ENCODE assay signal across 22 mouse cellular contexts in genomic region chr9:108251877-108252276, GRCm38 (mm10). TPM values are rescaled to one million over a fixed set of nuclear protein-coding genes. Genes with fewer than 3 reads are reported as not detected.
DNase-seq lines count a peak whose midpoint lies in the region; ATAC-seq and TF ChIP-seq lines count a peak whose summit lies in the region.
"Had no signal": no experiment of that assay in that cellular context is flagged by ENCODE, and none has a peak within 500 bp of the region (broad histone marks: within the 10 kb centered on the region; RNA-seq: fewer than 3 reads in every experiment).

No protein-coding gene starts in this region.

- H3K36me3 ChIP-seq in lung, postnatal 0 days (ENCODE audit: insufficient read depth, low read length) = peaks cover 3% of the 10 kb centered on the region; the same call in 1 of the 2 replicates

- no peak overlapping the region for H3K4me3 ChIP-seq in lung, postnatal 0 days (ENCODE audit: low read depth, low read length)
- H3K4me3 ChIP-seq: forebrain, embryonic 10.5 days; heart, embryonic 15.5 days; hindbrain, embryonic 13.5 days; limb, embryonic 10.5 days; midbrain, embryonic 10.5 days had no signal

- no peaks in the 10 kb centered on the region for H3K4me1 ChIP-seq in lung, postnatal 0 days (ENCODE audit: insufficient read depth, low read depth, low read length)
- H3K4me1 ChIP-seq: forebrain, embryonic 10.5 days; hindbrain, embryonic 13.5 days; limb, embryonic 10.5 days; midbrain, embryonic 10.5 days had no signal

- no peak overlapping the region for H3K27ac ChIP-seq in lung, postnatal 0 days (ENCODE audit: low read length)
- H3K27ac ChIP-seq: forebrain, embryonic 10.5 days; heart, embryonic 15.5 days; hindbrain, embryonic 13.5 days; kidney, postnatal 0 days; limb, embryonic 10.5 days; midbrain, embryonic 10.5 days; stomach, postnatal 0 days had no signal

- no peaks in the 10 kb centered on the region for H3K27me3 ChIP-seq in lung, postnatal 0 days (replicated peaks; ENCODE audit: insufficient read depth, low read length)
- H3K27me3 ChIP-seq: heart, embryonic 15.5 days; hindbrain, embryonic 13.5 days had no signal

- no peaks in the 10 kb centered on the region for H3K9me3 ChIP-seq in lung, postnatal 0 days (ENCODE audit: low read length)
- H3K9me3 ChIP-seq: forebrain, embryonic 10.5 days; heart, embryonic 15.5 days; hindbrain, embryonic 13.5 days; limb, embryonic 10.5 days; midbrain, embryonic 10.5 days had no signal

- H3K9ac ChIP-seq in lung, postnatal 0 days (replicated peaks; ENCODE audit: low read depth) = no peak overlapping the region
- H3K9ac ChIP-seq: heart, embryonic 15.5 days; hindbrain, embryonic 13.5 days had no signal

- TF ChIP-seq EP300 in lung, postnatal 0 days (IDR thresholded peaks at IDR 0.05) = no peak

- intact Hi-C loops in gastrocnemius, postnatal 14 days (cut with DNase I; ENCODE audit: low total_unique reads) = no loop called here

- 81% methylated on average over 6 of the region's 6 CpGs for WGBS in lung, postnatal 0 days

- DNase-seq in gastrocnemius, adult 18-20 months (ENCODE audit: low spot score) = peak; percentile 70
- DNase-seq in gastrocnemius, postnatal 4 days (ENCODE audit: low spot score in 2 of 2) = no peak
- DNase-seq in lung, postnatal 36 days = peak; percentile 34
- DNase-seq in lung, postnatal 0 days (ENCODE audit: low spot score) = no peak
- DNase-seq in gastrocnemius, postnatal 14 days = peak; percentile 58
- DNase-seq in skeletal muscle tissue, adult 2 months (ENCODE audit: low read depth, low spot score) = peak; percentile 61
- DNase-seq in frontal cortex, postnatal 14 days (ENCODE audit: low spot score in 2 of 2) = no peak
- DNase-seq in spleen, postnatal 4 days (ENCODE audit: low spot score in 2 of 2) = no peak
- DNase-seq: cerebellum, adult 9-11 months; kidney, adult 2 months; right cerebral cortex, adult 18-20 months; thymus, adult 2 months; thymus, postnatal 4 days had no signal

- TF ChIP-seq CTCF in lung, postnatal 0 days (IDR thresholded peaks at IDR 0.05) = no peak

- no peak overlapping the region for H3K4me2 ChIP-seq in lung, postnatal 0 days (replicated peaks; ENCODE audit: low read depth, low read length)
- H3K4me2 ChIP-seq: heart, embryonic 15.5 days; hindbrain, embryonic 13.5 days had no signal

- no peak for ATAC-seq in lung, postnatal 0 days
- ATAC-seq: forebrain, embryonic 16.5 days had no signal

RNA-seq across cellular contexts. Expression of gene Dag1, which starts 11.9 kb away (rescaled TPM):
- 100 to 1,000 TPM; 166 to 173 TPM for total RNA-seq in gastrocnemius, adult 18-20 months (2021)
- 100 to 1,000 TPM; 400 to 402 TPM for total RNA-seq in gastrocnemius, postnatal 4 days (2021)
- polyA plus RNA-seq in lung, postnatal 0 days (2015; fragmentation: Nextera tagmentation; extraction: Ambion mirVana) = 130 and 138 TPM in 2 replicates
- total RNA-seq in gastrocnemius, postnatal 14 days (2021) = 100 to 1,000 TPM; 232 to 238 TPM

RNA-seq across cellular contexts. Expression of gene Nicn1, which starts 38.4 kb away (rescaled TPM):
- 10 to 100 TPM; 12.3 to 13.1 TPM for total RNA-seq in gastrocnemius, adult 18-20 months (2021)
- total RNA-seq in gastrocnemius, postnatal 4 days (2021) = 10 to 100 TPM; 15.9 to 16.7 TPM
- polyA plus RNA-seq in lung, postnatal 0 days (2015; fragmentation: Nextera tagmentation; extraction: Ambion mirVana) = 15.8 and 18.3 TPM in 2 replicates
- 1 to 10 TPM; 9.3 to 9.8 TPM for total RNA-seq in gastrocnemius, postnatal 14 days (2021)

RNA-seq across cellular contexts. Expression of gene Amt, which starts 44.8 kb away (rescaled TPM):
- 1 to 10 TPM in 1 of 2 experiments, under 1 TPM in 1; 0.83 to 1.0 TPM for total RNA-seq in gastrocnemius, adult 18-20 months (2021)
- total RNA-seq in gastrocnemius, postnatal 4 days (2021) = 1 to 10 TPM; 2.4 to 3.1 TPM
- polyA plus RNA-seq in lung, postnatal 0 days (2015; fragmentation: Nextera tagmentation; extraction: Ambion mirVana) = 9.2 and 9.8 TPM in 2 replicates
- total RNA-seq in gastrocnemius, postnatal 14 days (2021) = 1 to 10 TPM in 1 of 2 experiments, under 1 TPM in 1; 0.76 to 1.3 TPM
- total RNA-seq: common myeloid progenitor, adult 5-6 weeks had no signal

RNA-seq across cellular contexts. Expression of gene Rhoa, which starts 54.1 kb away (rescaled TPM):
- 100 to 1,000 TPM in 1 of 2 experiments, 10 to 100 TPM in 1; 91.8 to 111 TPM for total RNA-seq in gastrocnemius, adult 18-20 months (2021)
- total RNA-seq in gastrocnemius, postnatal 4 days (2021) = 100 to 1,000 TPM; 272 TPM
- polyA plus RNA-seq in lung, postnatal 0 days (2015; fragmentation: Nextera tagmentation; extraction: Ambion mirVana) = 582 and 634 TPM in 2 replicates
- total RNA-seq in gastrocnemius, postnatal 14 days (2021) = 100 to 1,000 TPM; 159 to 177 TPM

RNA-seq across cellular contexts. Expression of gene Tcta, which starts 54.1 kb away (rescaled TPM):
- 10 to 100 TPM; 28.0 to 35.6 TPM for total RNA-seq in gastrocnemius, adult 18-20 months (2021)
- total RNA-seq in gastrocnemius, postnatal 4 days (2021) = 10 to 100 TPM; 24.7 to 33.9 TPM
- polyA plus RNA-seq in lung, postnatal 0 days (2015; fragmentation: Nextera tagmentation; extraction: Ambion mirVana) = 92.9 and 93.1 TPM in 2 replicates
- total RNA-seq in gastrocnemius, postnatal 14 days (2021) = 10 to 100 TPM; 24.7 to 26.9 TPM

Comparison
In these comparisons a context has a peak if more than half of its experiments do, and no peak if none do; other contexts are left out.
1. DNase-seq: peak in gastrocnemius, adult 18-20 months (single experiment), lung, postnatal 36 days (single experiment), gastrocnemius, postnatal 14 days (single experiment) and skeletal muscle tissue, adult 2 months (single experiment); none in gastrocnemius, postnatal 4 days (0 of 2), lung, postnatal 0 days (single experiment), frontal cortex, postnatal 14 days (0 of 2) and spleen, postnatal 4 days (0 of 2).